Mouse (Mus musculus) ovary, adult 18-20 months (tissue): Measurements from ENCODE around the gene Cacnb2.
"Not testable (repeated sequence)": the region's sequence is repeated elsewhere in the genome, so short reads cannot be mapped to it uniquely, and the experiment has no call there.

Source experiments
- DNase-seq: peaks from one replicate; pipeline ENCODE4 v3.0.0; 2022; ENCODE audit warnings: low spot score, mixed read lengths

The Cacnb2 gene

GRCm38 (mm10) chr2:14657205-14657844 is 54.4 kb downstream of the Cacnb2 start:
- DNase-seq, result no peak

- DNase-seq, result no peak
Measured at GRCm38 (mm10) chr2:14665213-14665612, 62.3 kb downstream of the Cacnb2 start.

GRCm38 (mm10) chr2:14672117-14672516 is 69.2 kb downstream of the Cacnb2 start:
- no peak for DNase-seq

DNA sequence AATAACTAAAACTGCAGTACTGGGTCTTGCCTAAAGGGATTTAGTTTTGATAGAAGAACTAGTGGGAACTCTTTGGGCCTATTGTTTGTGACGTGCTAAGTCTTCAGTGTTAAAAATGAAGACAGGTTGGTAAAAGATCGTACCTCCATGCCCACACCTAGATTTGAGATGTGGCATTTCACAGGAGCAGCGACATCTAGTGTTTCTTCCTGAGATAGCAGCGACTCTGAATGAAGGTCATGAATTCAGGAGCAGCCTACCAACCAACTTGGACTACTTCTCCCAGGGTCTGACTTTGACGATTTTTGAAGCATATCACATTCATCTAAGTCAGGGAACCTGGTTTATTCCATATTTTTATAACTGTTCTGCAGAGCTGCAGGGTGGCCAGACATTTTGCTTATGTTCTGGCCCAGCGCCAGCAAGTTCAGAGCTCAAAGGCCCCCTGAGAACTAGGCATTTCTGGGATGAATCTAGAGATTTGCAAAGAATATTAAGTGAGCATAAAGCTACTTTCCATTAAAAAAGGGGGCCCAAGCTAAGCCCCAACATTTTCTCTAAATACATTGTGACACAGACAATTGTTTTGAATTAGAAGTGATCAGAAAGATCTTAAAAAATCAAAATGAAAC is 74.1 kb downstream of the Cacnb2 start:
- no peak for DNase-seq

DNA sequence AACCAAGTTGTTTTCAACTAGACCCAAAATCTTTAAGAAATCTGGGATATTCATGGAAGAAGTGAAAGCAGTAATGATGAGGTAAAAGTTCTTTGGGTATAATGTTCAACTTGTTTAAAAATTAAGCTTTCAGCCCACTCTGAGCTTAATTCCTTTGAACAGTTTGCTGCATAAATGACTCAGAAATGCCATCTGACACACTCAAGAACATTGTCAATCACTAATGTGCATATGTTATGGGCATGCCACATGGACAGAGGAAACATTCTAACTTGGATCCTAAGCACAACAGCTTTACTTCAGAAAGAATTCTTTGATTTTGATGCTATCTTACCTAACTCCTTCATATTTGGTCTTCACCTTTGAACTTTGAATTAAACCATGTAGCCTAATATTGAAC is 81.3 kb downstream of the Cacnb2 start:
- no peak for DNase-seq

- DNase-seq, result no peak
Measured at GRCm38 (mm10) chr2:14702973-14703645, 100.2 kb downstream of the Cacnb2 start.

GRCm38 (mm10) chr2:14703676-14704075 is 100.8 kb downstream of the Cacnb2 start:
- DNase-seq, result no peak

DNA sequence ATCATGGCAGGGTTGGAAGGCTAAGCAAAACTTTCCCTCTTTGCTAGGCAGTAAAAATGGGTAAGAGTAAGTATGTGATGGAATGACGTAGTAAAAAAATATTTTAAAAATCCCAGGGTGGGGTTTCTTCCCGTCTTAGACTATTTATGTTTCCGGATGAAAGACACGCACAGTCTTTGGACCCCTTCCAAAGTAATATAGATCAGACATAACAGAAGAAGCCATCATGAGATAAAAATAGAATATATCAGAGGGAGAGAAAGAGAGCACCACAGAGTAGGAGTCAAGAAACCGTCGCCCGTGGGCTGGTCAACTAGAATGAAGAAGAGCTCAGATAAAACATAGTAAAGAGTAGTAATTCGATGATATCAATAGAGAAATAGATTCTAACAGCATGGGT is 107.4 kb downstream of the Cacnb2 start:
- DNase-seq, result no peak

GRCm38 (mm10) chr2:14711751-14712150 is 108.9 kb downstream of the Cacnb2 start:
- DNase-seq, result no peak

- DNase-seq, result no peak
Measured at GRCm38 (mm10) chr2:14713049-14713448, 110.2 kb downstream of the Cacnb2 start.

- DNase-seq, result no peak
Measured at GRCm38 (mm10) chr2:14716666-14717065, 113.8 kb downstream of the Cacnb2 start.

GRCm38 (mm10) chr2:14719119-14719718 is 116.3 kb downstream of the Cacnb2 start:
- no peak for DNase-seq

- no peak for DNase-seq
Measured at GRCm38 (mm10) chr2:14725437-14725836, 122.5 kb downstream of the Cacnb2 start.

- not testable (repeated sequence) for DNase-seq
Measured at GRCm38 (mm10) chr2:14726601-14727000, 123.7 kb downstream of the Cacnb2 start.

DNA sequence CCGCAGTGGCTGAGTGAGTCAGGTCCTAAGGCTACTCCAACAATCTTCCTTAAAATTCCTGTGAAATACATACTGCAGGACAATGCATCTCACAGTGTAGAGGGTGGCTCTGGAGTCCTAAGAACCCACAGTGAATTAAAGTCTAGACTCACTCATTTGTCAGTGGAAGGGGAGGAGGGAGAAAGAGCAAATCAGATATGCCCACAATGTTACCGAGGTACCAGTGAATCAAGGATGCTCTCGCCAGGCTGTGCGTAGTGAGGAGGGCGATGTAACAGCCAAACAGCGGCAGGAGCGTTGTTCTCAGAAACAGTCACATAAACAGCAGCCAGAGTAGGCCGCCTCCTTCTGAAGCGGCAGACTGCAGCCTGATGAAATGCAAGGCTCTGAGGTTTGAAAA is 136.0 kb downstream of the Cacnb2 start:
- DNase-seq, result no peak

- no peak for DNase-seq
Measured at GRCm38 (mm10) chr2:14739510-14739909, 136.6 kb downstream of the Cacnb2 start.

DNA sequence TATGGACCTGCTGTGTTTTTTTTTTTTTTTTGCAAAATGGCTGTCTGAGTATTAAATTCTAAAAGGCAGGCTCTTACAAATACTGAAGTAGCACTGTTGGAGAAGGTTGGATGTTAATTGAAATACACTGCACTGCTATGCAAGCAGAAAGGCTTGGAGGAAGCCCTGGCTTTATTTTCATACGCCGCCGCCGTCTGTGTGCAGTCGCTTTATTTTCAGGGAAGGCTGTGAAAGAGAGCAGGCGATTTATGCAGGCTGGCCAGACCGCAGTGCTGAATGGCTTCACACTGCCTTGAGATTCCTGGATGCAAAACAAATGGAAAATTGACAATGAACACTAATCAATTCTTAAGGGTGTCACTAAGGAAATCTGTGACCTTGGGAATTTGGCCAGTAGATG is 137.5 kb downstream of the Cacnb2 start:
- no peak for DNase-seq

- no peak for DNase-seq
Measured at GRCm38 (mm10) chr2:14744761-14745160, 141.9 kb downstream of the Cacnb2 start.

GRCm38 (mm10) chr2:14762846-14763245 is 160.0 kb downstream of the Cacnb2 start:
- no peak for DNase-seq

DNA sequence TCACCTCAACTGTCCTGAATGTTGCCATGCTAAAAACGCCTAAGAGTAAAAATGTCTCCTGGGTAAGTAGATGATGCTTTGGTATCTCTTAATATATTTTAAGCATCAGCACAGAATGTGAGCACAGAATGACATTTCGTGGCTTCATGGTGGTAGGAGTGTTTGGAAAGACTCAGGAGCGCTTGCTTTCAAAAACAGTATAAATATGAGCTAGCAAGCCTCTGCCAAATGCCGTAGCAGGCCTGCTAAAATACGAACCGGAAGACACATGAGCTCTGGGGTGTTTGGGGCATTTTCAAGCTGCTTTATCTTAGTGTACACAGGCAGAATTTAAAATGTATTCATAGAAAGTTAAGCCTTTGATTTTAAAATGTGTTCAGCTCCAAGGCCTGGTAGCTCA is 161.0 kb downstream of the Cacnb2 start:
- no peak for DNase-seq

DNA sequence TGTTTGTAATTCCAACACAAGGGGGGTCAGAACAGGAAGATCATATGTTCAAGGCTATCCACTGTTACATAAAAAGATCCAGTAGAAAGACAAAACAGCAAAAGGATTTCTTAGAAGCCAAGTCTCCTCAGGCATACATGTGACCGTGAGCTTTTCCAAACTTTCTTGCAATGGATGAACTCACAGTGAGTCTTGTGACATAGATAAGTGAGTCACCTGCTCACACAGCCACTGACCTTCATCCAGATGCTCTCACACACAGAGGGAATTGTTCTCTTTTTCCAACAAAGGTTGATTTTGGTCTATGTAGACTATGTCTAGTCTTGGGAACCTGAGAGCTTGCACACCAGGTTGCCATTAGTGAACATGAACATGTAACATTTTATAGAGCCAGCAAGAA is 166.6 kb downstream of the Cacnb2 start:
- DNase-seq, result no peak

DNA sequence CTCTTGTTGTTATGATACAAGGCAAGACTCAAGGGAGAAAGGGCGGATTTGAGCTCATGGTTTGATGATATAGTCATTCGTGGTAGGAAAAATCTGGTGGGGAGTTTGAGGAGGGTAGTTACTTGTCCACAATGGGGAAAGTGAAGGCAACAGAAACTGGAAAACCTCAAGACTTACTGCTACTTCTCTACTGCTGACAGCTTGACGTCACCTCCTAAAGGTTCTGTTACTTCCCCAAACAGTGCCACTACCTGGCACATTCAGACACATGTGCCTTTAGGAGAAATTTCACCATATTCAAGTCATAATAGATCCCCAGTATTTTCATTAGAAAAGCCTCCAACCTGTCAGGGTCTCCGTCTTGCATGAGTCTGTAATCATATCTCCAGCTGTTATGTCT is 167.7 kb downstream of the Cacnb2 start:
- no peak for DNase-seq

- DNase-seq, result no peak
Measured at GRCm38 (mm10) chr2:14774375-14774774, 171.5 kb downstream of the Cacnb2 start.
